ENCODE assay signal across 6 mouse cellular contexts in genomic region chr10:116654091-116654490, GRCm38 (mm10).
"Had no signal": no experiment of that assay in that cellular context is flagged by ENCODE, and none has a peak within 500 bp of the region (broad histone marks: within the 10 kb centered on the region; RNA-seq: fewer than 3 reads in every experiment).

No protein-coding gene starts in this region.

- H3K27me3 ChIP-seq: limb, embryonic 13.5 days; neural tube, embryonic 12.5 days had no signal

- H3K9ac ChIP-seq: limb, embryonic 13.5 days; liver, embryonic 14.5 days; neural tube, embryonic 12.5 days had no signal

- H3K27ac ChIP-seq: limb, embryonic 13.5 days; liver, embryonic 14.5 days; neural tube, embryonic 12.5 days had no signal

- H3K4me2 ChIP-seq: limb, embryonic 13.5 days; neural tube, embryonic 12.5 days had no signal

- H3K9me3 ChIP-seq: limb, embryonic 13.5 days; neural tube, embryonic 12.5 days had no signal

- H3K36me3 ChIP-seq: limb, embryonic 13.5 days; neural tube, embryonic 12.5 days had no signal

- DNase-seq: kidney, postnatal 36 days; lung, adult 18-20 months; thymus, postnatal 36 days had no signal

- H3K4me3 ChIP-seq: limb, embryonic 13.5 days; neural tube, embryonic 12.5 days had no signal

- H3K4me1 ChIP-seq: limb, embryonic 13.5 days; neural tube, embryonic 12.5 days had no signal
